Mouse (Mus musculus): ENCODE measurements around the gene Tgif1. TPM values are rescaled to one million over a fixed set of nuclear protein-coding genes. Genes with fewer than 3 reads are reported as not detected.
A peak's percentile ranks its signal among the peaks of the same experiment; 100 is the strongest.
"Not testable (repeated sequence)": the region's sequence is repeated elsewhere in the genome, so short reads cannot be mapped to it uniquely, and the experiment has no call there.

Gene Tgif1
- polyA plus RNA-seq, 1 experiment from 2014 or later, result 63.5 TPM

GRCm38 (mm10) chr17:70844971-70845370 is 8.4 kb downstream of the Tgif1 start:
- ATAC-seq (replicated peaks; ENCODE audit: low FRiP score), result no peak
- Histone ChIP-seq H3K9ac (ENCODE audit: low read length) (no peak overlapping the region), H3K9me3 (ENCODE audit: control insufficient read depth, low read length) (no peaks in the 10 kb centered on the region), H3K36me3 (ENCODE audit: control insufficient read depth, insufficient read depth, low read length) (peaks cover 4% of the 10 kb centered on the region; the same call in 1 of the 2 replicates), H3K27ac (ENCODE audit: low read depth, low read length) (no peak overlapping the region), H3K4me1 (replicated peaks; ENCODE audit: control insufficient read depth, insufficient read depth, low read length) (0 out of 2 replicates have a peak, but pooled peaks cover 2% of the 10 kb centered on the region), H3K27me3 (ENCODE audit: control insufficient read depth, insufficient read depth, low read length) (no peaks in the 10 kb centered on the region; the same call in 1 of the 2 replicates), H3K4me3 (ENCODE audit: low read depth, low read length) (no peak overlapping the region), H3K4me2 (ENCODE audit: low read depth, low read length, severe bottlenecking) (no peak overlapping the region)
- no peak for DNase-seq (ENCODE audit: low spot score)
- 84% methylated on average over 10 of the region's 10 CpGs for WGBS

GRCm38 (mm10) chr17:70843252-70843651 is 10.1 kb downstream of the Tgif1 start:
- H3K9ac ChIP-seq (ENCODE audit: low read length), result no peak overlapping the region
- H3K4me3 ChIP-seq (ENCODE audit: low read depth, low read length), result no peak overlapping the region
- H3K4me2 ChIP-seq (ENCODE audit: low read depth, low read length, severe bottlenecking), result no peak overlapping the region
- DNase-seq (ENCODE audit: low spot score) (no peak), ATAC-seq (replicated peaks; ENCODE audit: low FRiP score) (no peak)
- peaks cover 4% of the 10 kb centered on the region; the same call in 1 of the 2 replicates for H3K36me3 ChIP-seq (ENCODE audit: control insufficient read depth, insufficient read depth, low read length)
- no peaks in the 10 kb centered on the region for H3K27me3 ChIP-seq (ENCODE audit: control insufficient read depth, insufficient read depth, low read length)
- H3K4me1 ChIP-seq (replicated peaks; ENCODE audit: control insufficient read depth, insufficient read depth, low read length), result 0 out of 2 replicates have a peak, but pooled peaks cover 2% of the 10 kb centered on the region
- 75% methylated on average over 4 of the region's 4 CpGs for WGBS
- H3K9me3 ChIP-seq (ENCODE audit: control insufficient read depth, low read length), result no peaks in the 10 kb centered on the region
- no peak overlapping the region for H3K27ac ChIP-seq (ENCODE audit: low read depth, low read length)

- H3K27ac ChIP-seq (ENCODE audit: low read depth, low read length), result no peak overlapping the region
- ATAC-seq (replicated peaks; ENCODE audit: low FRiP score) (no peak), DNase-seq (ENCODE audit: low spot score) (no peak)
- no peak overlapping the region for H3K4me3 ChIP-seq (ENCODE audit: low read depth, low read length)
- H3K9ac ChIP-seq (ENCODE audit: low read length), result no peak overlapping the region
- WGBS, result 65% methylated on average over 5 of the region's 5 CpGs
- no peaks in the 10 kb centered on the region for H3K27me3 ChIP-seq (ENCODE audit: control insufficient read depth, insufficient read depth, low read length)
- H3K4me1 ChIP-seq (replicated peaks; ENCODE audit: control insufficient read depth, insufficient read depth, low read length), result peaks cover 5% of the 10 kb centered on the region
- H3K36me3 ChIP-seq (ENCODE audit: control insufficient read depth, insufficient read depth, low read length), result no peaks in the 10 kb centered on the region; the same call in 1 of the 2 replicates
- H3K4me2 ChIP-seq (ENCODE audit: low read depth, low read length, severe bottlenecking), result no peak overlapping the region
- H3K9me3 ChIP-seq (ENCODE audit: control insufficient read depth, low read length), result no peaks in the 10 kb centered on the region
Measured at GRCm38 (mm10) chr17:70838533-70838932, 14.8 kb downstream of the Tgif1 start.

GRCm38 (mm10) chr17:70838031-70838430 is 15.3 kb downstream of the Tgif1 start:
- ATAC-seq (replicated peaks; ENCODE audit: low FRiP score), result no peak
- H3K36me3 ChIP-seq (ENCODE audit: control insufficient read depth, insufficient read depth, low read length), result no peaks in the 10 kb centered on the region; the same call in 1 of the 2 replicates
- H3K9ac ChIP-seq (ENCODE audit: low read length), result no peak overlapping the region
- no peak overlapping the region for H3K4me3 ChIP-seq (ENCODE audit: low read depth, low read length)
- no peaks in the 10 kb centered on the region for H3K9me3 ChIP-seq (ENCODE audit: control insufficient read depth, low read length)
- no peak overlapping the region for H3K27ac ChIP-seq (ENCODE audit: low read depth, low read length)
- no peak overlapping the region for H3K4me2 ChIP-seq (ENCODE audit: low read depth, low read length, severe bottlenecking)
- WGBS, result 85% methylated on average over 7 of the region's 7 CpGs
- H3K27me3 ChIP-seq (ENCODE audit: control insufficient read depth, insufficient read depth, low read length), result no peaks in the 10 kb centered on the region
- H3K4me1 ChIP-seq (replicated peaks; ENCODE audit: control insufficient read depth, insufficient read depth, low read length), result peaks cover 5% of the 10 kb centered on the region
- DNase-seq (ENCODE audit: low spot score), result no peak

GRCm38 (mm10) chr17:70837474-70837873 is 15.9 kb downstream of the Tgif1 start:
- not testable (repeated sequence) for H3K9me3 ChIP-seq (ENCODE audit: control insufficient read depth, low read length); DNase-seq (ENCODE audit: low spot score)
- WGBS, result 87% methylated on average over 6 of the region's 6 CpGs

GRCm38 (mm10) chr17:70836820-70837219 is 16.5 kb downstream of the Tgif1 start:
- Histone ChIP-seq H3K36me3 (ENCODE audit: control insufficient read depth, insufficient read depth, low read length) (no peaks in the 10 kb centered on the region; the same call in 1 of the 2 replicates), H3K9ac (ENCODE audit: low read length) (no peak overlapping the region), H3K27me3 (ENCODE audit: control insufficient read depth, insufficient read depth, low read length) (no peaks in the 10 kb centered on the region), H3K4me1 (replicated peaks; ENCODE audit: control insufficient read depth, insufficient read depth, low read length) (peaks cover 5% of the 10 kb centered on the region), H3K4me2 (ENCODE audit: low read depth, low read length, severe bottlenecking) (no peak overlapping the region), H3K4me3 (ENCODE audit: low read depth, low read length) (no peak overlapping the region), H3K27ac (ENCODE audit: low read depth, low read length) (no peak overlapping the region), H3K9me3 (ENCODE audit: control insufficient read depth, low read length) (no peaks in the 10 kb centered on the region)
- 42% methylated on average over 7 of the region's 7 CpGs for WGBS
- no peak for ATAC-seq (replicated peaks; ENCODE audit: low FRiP score)
- no peak for DNase-seq (ENCODE audit: low spot score)

More at GRCm38 (mm10) chr17:70837474-70837873, 15.9 kb downstream of the Tgif1 start:
- not testable (repeated sequence) for ATAC-seq (replicated peaks; ENCODE audit: low FRiP score); H3K4me2 ChIP-seq (ENCODE audit: low read depth, low read length, severe bottlenecking); H3K27ac ChIP-seq (ENCODE audit: low read depth, low read length); H3K36me3 ChIP-seq (ENCODE audit: control insufficient read depth, insufficient read depth, low read length); H3K4me3 ChIP-seq (ENCODE audit: low read depth, low read length); H3K9ac ChIP-seq (ENCODE audit: low read length); H3K27me3 ChIP-seq (ENCODE audit: control insufficient read depth, insufficient read depth, low read length); H3K4me1 ChIP-seq (replicated peaks; ENCODE audit: control insufficient read depth, insufficient read depth, low read length)

- Histone ChIP-seq H3K4me2 (ENCODE audit: low read depth, low read length, severe bottlenecking) (peak overlapping the region; percentile 83), H3K9ac (ENCODE audit: low read length) (peak overlapping the region; percentile 57; the same call in 1 of the 2 replicates), H3K4me3 (ENCODE audit: low read depth, low read length) (peak overlapping the region; percentile 34), H3K27me3 (ENCODE audit: control insufficient read depth, insufficient read depth, low read length) (no peaks in the 10 kb centered on the region), H3K4me1 (replicated peaks; ENCODE audit: control insufficient read depth, insufficient read depth, low read length) (peaks cover 5% of the 10 kb centered on the region), H3K27ac (ENCODE audit: low read depth, low read length) (no peak overlapping the region), H3K9me3 (ENCODE audit: control insufficient read depth, low read length) (no peaks in the 10 kb centered on the region), H3K36me3 (ENCODE audit: control insufficient read depth, insufficient read depth, low read length) (no peaks in the 10 kb centered on the region)
- DNase-seq (ENCODE audit: low spot score) (no peak), ATAC-seq (replicated peaks; ENCODE audit: low FRiP score) (peak; percentile 40; the same call in 1 of the 2 replicates)
- WGBS, result under 1% methylated on average over 10 of the region's 10 CpGs
Measured at GRCm38 (mm10) chr17:70835071-70835790, 18.1 kb downstream of the Tgif1 start.

GRCm38 (mm10) chr17:70834430-70834965 is 18.8 kb downstream of the Tgif1 start:
- ATAC-seq (replicated peaks; ENCODE audit: low FRiP score), result peak; percentile 69
- Histone ChIP-seq H3K4me2 (ENCODE audit: low read depth, low read length, severe bottlenecking) (peak overlapping the region; percentile 83), H3K27ac (ENCODE audit: low read depth, low read length) (peak overlapping the region; percentile 37; the same call in 1 of the 2 replicates), H3K36me3 (ENCODE audit: control insufficient read depth, insufficient read depth, low read length) (no peaks in the 10 kb centered on the region), H3K27me3 (ENCODE audit: control insufficient read depth, insufficient read depth, low read length) (no peaks in the 10 kb centered on the region), H3K9ac (ENCODE audit: low read length) (peak overlapping the region; percentile 57), H3K4me1 (replicated peaks; ENCODE audit: control insufficient read depth, insufficient read depth, low read length) (peaks cover 5% of the 10 kb centered on the region), H3K9me3 (ENCODE audit: control insufficient read depth, low read length) (no peaks in the 10 kb centered on the region), H3K4me3 (ENCODE audit: low read depth, low read length) (peak overlapping the region; percentile 34)
- WGBS, result under 1% methylated on average over 29 of the region's 29 CpGs
- peak; percentile 70 for DNase-seq (ENCODE audit: low spot score)

Measured in forebrain, embryonic 11.5 days (tissue).